Mouse (Mus musculus): ENCODE results near the gene Nelfcd. TPM values are rescaled to one million over a fixed set of nuclear protein-coding genes. Genes with fewer than 3 reads are reported as not detected.

Gene Nelfcd
- total RNA-seq (2023), result 10 to 100 TPM; 67.8 to 69.6 TPM

GRCm38 (mm10) chr2:174415731-174416310 lies at the start of gene Nelfcd:
Nelfcd (plus strand) TSS chr2:174415804.

GRCm38 (mm10) chr2:174438737-174439449 lies 23.3 kb downstream of the Nelfcd start, which contains the start of gene Ctsz:
Ctsz (minus strand) TSS chr2:174439039.

GRCm38 (mm10) chr2:174450353-174450752 lies 34.7 kb downstream of the Nelfcd start, which contains the start of gene Tubb1:
Tubb1 (plus strand) TSS chr2:174450695.

GRCm38 (mm10) chr2:174463789-174464523 lies 48.4 kb downstream of the Nelfcd start, which contains the start of gene Atp5e:
Atp5e (minus strand) TSS chr2:174464105.

GRCm38 (mm10) chr2:174472818-174473549 lies 57.4 kb downstream of the Nelfcd start, which contains the start of gene Prelid3b:
Prelid3b (minus strand) TSS chr2:174473081.

Other genes with a start within 250 kb of the Nelfcd start
- 100 to 1,000 TPM; 711 to 727 TPM for gene Gnas, start 131.5 kb upstream of the Nelfcd start, total RNA-seq (2023)
- 1 to 10 TPM in 1 of 2 experiments, under 1 TPM in 1; 0.84 to 1.1 TPM for gene Gm20721, start 69.1 kb upstream of the Nelfcd start, total RNA-seq (2023)
- 100 to 1,000 TPM; 223 to 229 TPM for gene Ctsz, start 23.2 kb downstream of the Nelfcd start, total RNA-seq (2023)
- gene Tubb1, start 34.9 kb downstream of the Nelfcd start, total RNA-seq (2023), result under 1 TPM; 0.53 to 0.90 TPM
- gene Atp5e, start 48.3 kb downstream of the Nelfcd start, total RNA-seq (2023), result 100 to 1,000 TPM; 230 to 262 TPM
- 10 to 100 TPM; 46.7 to 58.8 TPM for gene Prelid3b, start 57.3 kb downstream of the Nelfcd start, total RNA-seq (2023)
- gene Zfp831, start 227.7 kb downstream of the Nelfcd start, total RNA-seq (2023), result 10 to 100 TPM; 62.2 to 65.4 TPM

Data from B cell, adult 67 days (primary cell).